Mouse (Mus musculus): ENCODE data around the gene Atf7. TPM values are rescaled to one million over a fixed set of nuclear protein-coding genes. Genes with fewer than 3 reads are reported as not detected.

The Atf7 gene
- polyA plus RNA-seq, 1 experiment from 2014 or later, result 43.5 TPM

DNA sequence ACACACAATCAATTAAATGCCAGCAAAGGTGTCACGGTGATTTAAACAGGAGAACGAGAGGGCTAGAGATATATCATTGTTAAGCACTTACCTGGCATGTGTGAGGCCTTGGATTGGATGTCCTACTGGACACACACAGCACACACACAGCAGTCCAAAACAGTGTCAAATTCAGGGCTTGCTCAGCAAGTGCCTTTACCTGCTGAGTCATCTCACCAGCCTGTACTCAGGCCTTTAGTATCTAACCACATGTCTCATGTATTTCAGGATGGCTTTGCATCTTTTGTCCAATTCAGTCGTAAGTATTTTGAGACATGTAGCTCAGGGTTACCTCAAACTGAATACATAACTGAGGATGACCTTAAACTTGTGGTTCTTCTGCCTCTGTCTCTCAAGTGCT is 25.8 kb upstream of the Atf7 start:
- H3K27ac ChIP-seq (ENCODE audit: low read depth), result no peak overlapping the region
- H3K9ac ChIP-seq, result no peak overlapping the region
- DNase-seq (no peak), ATAC-seq (ENCODE audit: insufficient read depth) (no peak)
- peaks cover 3% of the 10 kb centered on the region for H3K4me1 ChIP-seq (ENCODE audit: insufficient read depth)
- TF ChIP-seq CTCF (IDR thresholded peaks at IDR 0.05; ENCODE audit: low read depth), result no peak
- no peaks in the 10 kb centered on the region for H3K27me3 ChIP-seq (ENCODE audit: insufficient read depth, low read length)
- H3K4me2 ChIP-seq, result no peak overlapping the region
- H3K4me3 ChIP-seq (ENCODE audit: low read depth, low read length), result no peak overlapping the region
- no peaks in the 10 kb centered on the region for H3K9me3 ChIP-seq (ENCODE audit: low read depth, low read length)
- H3K36me3 ChIP-seq (ENCODE audit: insufficient read depth), result no peaks in the 10 kb centered on the region
- WGBS, result 54% methylated on average over 3 of the region's 3 CpGs

DNA sequence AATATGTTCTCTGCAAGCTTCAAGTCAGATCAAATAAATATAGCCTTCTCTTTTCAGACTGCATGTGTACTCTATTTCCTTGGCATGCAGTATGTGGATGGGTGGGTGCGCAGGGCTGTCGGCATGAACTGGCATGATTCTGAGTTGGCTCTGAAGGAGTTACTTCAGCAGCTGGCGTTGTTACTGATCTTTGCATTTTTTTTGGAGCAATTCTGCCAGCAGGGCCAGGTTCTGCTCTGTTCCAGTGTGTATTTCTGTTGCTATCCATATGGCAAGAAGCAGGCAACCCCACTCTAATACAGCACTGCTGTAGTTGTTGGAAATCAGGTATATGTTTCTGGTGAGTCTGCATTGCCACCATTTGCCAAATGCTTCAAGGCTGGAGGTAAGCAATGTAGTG is 10.6 kb upstream of the Atf7 start:
- no peaks in the 10 kb centered on the region for H3K36me3 ChIP-seq (ENCODE audit: insufficient read depth)
- H3K4me3 ChIP-seq (ENCODE audit: low read depth, low read length), result no peak overlapping the region
- no peak overlapping the region for H3K9ac ChIP-seq
- H3K4me1 ChIP-seq (ENCODE audit: insufficient read depth), result no peaks in the 10 kb centered on the region
- no peak overlapping the region for H3K27ac ChIP-seq (ENCODE audit: low read depth)
- no peak for TF ChIP-seq CTCF (IDR thresholded peaks at IDR 0.05; ENCODE audit: low read depth)
- no peaks in the 10 kb centered on the region for H3K9me3 ChIP-seq (ENCODE audit: low read depth, low read length)
- no peak for DNase-seq
- H3K27me3 ChIP-seq (ENCODE audit: insufficient read depth, low read length), result no peaks in the 10 kb centered on the region
- no peak for ATAC-seq (ENCODE audit: insufficient read depth)
- 75% methylated on average over 3 of the region's 3 CpGs for WGBS
- H3K4me2 ChIP-seq, result no peak overlapping the region

DNA sequence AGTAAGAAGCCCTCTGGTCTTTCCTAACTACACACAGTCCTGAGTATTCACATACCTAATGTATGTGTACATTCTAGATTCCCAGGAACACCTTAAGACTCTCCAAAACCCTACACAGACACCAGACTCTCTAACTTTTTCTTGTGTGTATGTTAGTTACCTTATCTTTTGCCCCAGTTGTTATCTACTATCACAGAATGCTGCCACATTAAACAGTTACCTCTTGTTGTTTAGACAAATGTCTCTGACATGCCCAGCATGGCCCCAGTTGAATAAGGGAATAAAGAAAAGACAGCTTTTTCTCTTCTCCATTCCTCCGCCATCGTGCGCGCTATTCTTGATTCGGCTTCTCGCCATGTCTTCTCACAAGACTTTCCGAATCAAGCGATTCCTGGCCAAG is 9.4 kb upstream of the Atf7 start:
- 86% methylated on average over 8 of the region's 8 CpGs for WGBS
- no peak for TF ChIP-seq CTCF (IDR thresholded peaks at IDR 0.05; ENCODE audit: low read depth)
- no peaks in the 10 kb centered on the region for H3K4me1 ChIP-seq (ENCODE audit: insufficient read depth)

GRCm38 (mm10) chr15:102625687-102626055 is 407 bp upstream of the Atf7 start:
- Histone ChIP-seq H3K4me2 (peak overlapping the region; percentile 61), H3K4me3 (ENCODE audit: low read depth, low read length) (peak overlapping the region; percentile 65), H3K9me3 (ENCODE audit: low read depth, low read length) (no peaks in the 10 kb centered on the region), H3K9ac (peak overlapping the region; percentile 80), H3K27ac (ENCODE audit: low read depth) (peak overlapping the region; percentile 99), H3K27me3 (ENCODE audit: insufficient read depth, low read length) (no peaks in the 10 kb centered on the region), H3K36me3 (ENCODE audit: insufficient read depth) (0 out of 2 replicates have a peak, but pooled peaks cover 2% of the 10 kb centered on the region), H3K4me1 (ENCODE audit: insufficient read depth) (peaks cover 13% of the 10 kb centered on the region)
- TF ChIP-seq CTCF (IDR thresholded peaks at IDR 0.05; ENCODE audit: low read depth), result no peak
- ATAC-seq (ENCODE audit: insufficient read depth) (peak; percentile 29), DNase-seq (no peak)
- whole genome bisulfite sequencing, result 0% methylated on average over 18 of the region's 18 CpGs

More for the DNA sequence above, 9.4 kb upstream of the Atf7 start:
- Histone ChIP-seq H3K4me3 (ENCODE audit: low read depth, low read length) (no peak overlapping the region), H3K4me2 (no peak overlapping the region), H3K36me3 (ENCODE audit: insufficient read depth) (no peaks in the 10 kb centered on the region), H3K27ac (ENCODE audit: low read depth) (no peak overlapping the region), H3K27me3 (ENCODE audit: insufficient read depth, low read length) (no peaks in the 10 kb centered on the region), H3K9ac (no peak overlapping the region), H3K9me3 (ENCODE audit: low read depth, low read length) (no peaks in the 10 kb centered on the region)
- ATAC-seq (ENCODE audit: insufficient read depth) (no peak), DNase-seq (no peak)

- peak overlapping the region; percentile 61 for H3K4me2 ChIP-seq
- H3K9me3 ChIP-seq (ENCODE audit: low read depth, low read length), result no peaks in the 10 kb centered on the region
- H3K4me1 ChIP-seq (ENCODE audit: insufficient read depth), result peaks cover 13% of the 10 kb centered on the region
- 0 out of 2 replicates have a peak, but pooled peaks cover 5% of the 10 kb centered on the region for H3K36me3 ChIP-seq (ENCODE audit: insufficient read depth)
- TF ChIP-seq CTCF (IDR thresholded peaks at IDR 0.05; ENCODE audit: low read depth), result no peak
- H3K27ac ChIP-seq (ENCODE audit: low read depth), result peak overlapping the region; percentile 99
- H3K27me3 ChIP-seq (ENCODE audit: insufficient read depth, low read length), result no peaks in the 10 kb centered on the region
- WGBS, result 3% methylated on average over 17 of the region's 17 CpGs
- ATAC-seq (ENCODE audit: insufficient read depth), result no peak; the same call in 1 of the 2 replicates
- H3K9ac ChIP-seq, result peak overlapping the region; percentile 80
- peak overlapping the region; percentile 65 for H3K4me3 ChIP-seq (ENCODE audit: low read depth, low read length)
- DNase-seq, result peak; percentile 41
These were observed 834 bp downstream of the Atf7 start for GRCm38 (mm10) chr15:102624291-102624969.

GRCm38 (mm10) chr15:102623121-102623520 is 2.1 kb downstream of the Atf7 start:
- Histone ChIP-seq H3K4me2 (peak overlapping the region; percentile 61), H3K9ac (peak overlapping the region; percentile 9; the same call in 1 of the 2 replicates), H3K9me3 (ENCODE audit: low read depth, low read length) (no peaks in the 10 kb centered on the region), H3K4me3 (ENCODE audit: low read depth, low read length) (peak overlapping the region; percentile 65), H3K36me3 (ENCODE audit: insufficient read depth) (0 out of 2 replicates have a peak, but pooled peaks cover 5% of the 10 kb centered on the region), H3K27ac (ENCODE audit: low read depth) (no peak overlapping the region), H3K4me1 (ENCODE audit: insufficient read depth) (peaks cover 13% of the 10 kb centered on the region), H3K27me3 (ENCODE audit: insufficient read depth, low read length) (no peaks in the 10 kb centered on the region)
- 73% methylated on average over 3 of the region's 3 CpGs for WGBS
- TF ChIP-seq CTCF (IDR thresholded peaks at IDR 0.05; ENCODE audit: low read depth), result no peak
- DNase-seq, result peak; percentile 19
- no peak for ATAC-seq (ENCODE audit: insufficient read depth)

DNA sequence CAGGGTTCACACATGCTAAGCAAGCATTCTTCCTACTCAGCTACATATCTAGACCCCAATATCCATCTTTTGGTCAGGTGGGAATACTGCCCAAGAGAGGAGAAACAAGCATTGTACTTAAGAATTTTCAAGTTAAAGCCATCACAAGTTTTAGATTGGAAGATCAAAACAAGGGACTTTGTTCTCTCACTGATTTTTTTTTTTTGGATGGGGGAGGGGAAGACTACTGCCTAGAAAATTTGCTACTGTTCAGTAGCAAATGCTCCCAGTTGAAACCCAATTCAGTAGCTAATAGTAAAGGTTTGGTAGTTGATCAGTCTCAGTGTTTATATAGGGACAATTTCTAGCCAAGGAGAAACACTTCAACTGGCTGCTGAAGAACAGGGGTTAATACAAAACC is 2.7 kb downstream of the Atf7 start:
- DNase-seq (no peak), ATAC-seq (ENCODE audit: insufficient read depth) (no peak)
- Histone ChIP-seq H3K4me3 (ENCODE audit: low read depth, low read length) (no peak overlapping the region), H3K4me1 (ENCODE audit: insufficient read depth) (peaks cover 13% of the 10 kb centered on the region), H3K36me3 (ENCODE audit: insufficient read depth) (0 out of 2 replicates have a peak, but pooled peaks cover 5% of the 10 kb centered on the region), H3K27ac (ENCODE audit: low read depth) (no peak overlapping the region), H3K4me2 (peak overlapping the region; percentile 61), H3K9me3 (ENCODE audit: low read depth, low read length) (no peaks in the 10 kb centered on the region), H3K9ac (no peak overlapping the region), H3K27me3 (ENCODE audit: insufficient read depth, low read length) (no peaks in the 10 kb centered on the region)
- no peak for TF ChIP-seq CTCF (IDR thresholded peaks at IDR 0.05; ENCODE audit: low read depth)
